Mouse (Mus musculus): ENCODE data around the gene Pla2g4e. TPM values are rescaled to one million over a fixed set of nuclear protein-coding genes. Genes with fewer than 3 reads are reported as not detected.

Gene Pla2g4e
- total and polyA plus RNA-seq, 3 experiments = 3.5 to 5.9 (median 4.0) TPM

GRCm38 (mm10) chr2:120203742-120204141, 41.4 kb downstream of the Pla2g4e start:
- intact Hi-C loops (cut with DNase I) = no loop called here
- H3K79me2 ChIP-seq (replicated peaks; ENCODE audit: control insufficient read depth, insufficient read depth, low read length) = no peaks in the 10 kb centered on the region
- WGBS = 38% methylated on average over 3 of the region's 3 CpGs
- no peaks in the 10 kb centered on the region for H3K36me3 ChIP-seq (ENCODE audit: control insufficient read depth, insufficient read depth, low read length)
- H3K4me1 ChIP-seq (ENCODE audit: control insufficient read depth, insufficient read depth, low read length) = peaks cover 3% of the 10 kb centered on the region
- no peak overlapping the region for H3K4me3 ChIP-seq
- peak in 1 of 2 experiments; percentile 6 for DNase-seq
- no peaks in the 10 kb centered on the region for H3K27me3 ChIP-seq (ENCODE audit: control insufficient read depth, insufficient read depth, low read length)
- H3K9ac ChIP-seq (ENCODE audit: low read depth, low read length) = no peak overlapping the region
- peak overlapping the region; percentile 47; the same call in 1 of the 2 replicates for H3K27ac ChIP-seq
- TF ChIP-seq EP300 (IDR thresholded peaks at IDR 0.05; ENCODE audit: insufficient read depth, low read depth, low read length) (no peak), CTCF (IDR thresholded peaks at IDR 0.05) (no peak), POLR2A (IDR thresholded peaks at IDR 0.05; ENCODE audit: insufficient read depth, low read depth, low read length) (no peak)

GRCm38 (mm10) chr2:120200077-120200476, 45.1 kb downstream of the Pla2g4e start:
- 67% methylated on average over 7 of the region's 7 CpGs for WGBS
- Histone ChIP-seq H3K27me3 (ENCODE audit: control insufficient read depth, insufficient read depth, low read length) (no peaks in the 10 kb centered on the region), H3K79me2 (replicated peaks; ENCODE audit: control insufficient read depth, insufficient read depth, low read length) (no peaks in the 10 kb centered on the region), H3K9ac (ENCODE audit: low read depth, low read length) (no peak overlapping the region), H3K36me3 (ENCODE audit: control insufficient read depth, insufficient read depth, low read length) (no peaks in the 10 kb centered on the region), H3K4me3 (no peak overlapping the region), H3K4me1 (ENCODE audit: control insufficient read depth, insufficient read depth, low read length) (peaks cover 3% of the 10 kb centered on the region), H3K27ac (no peak overlapping the region)
- no peak for DNase-seq
- no peak for TF ChIP-seq EP300 (IDR thresholded peaks at IDR 0.05; ENCODE audit: insufficient read depth, low read depth, low read length)
- no peak for TF ChIP-seq POLR2A (IDR thresholded peaks at IDR 0.05; ENCODE audit: insufficient read depth, low read depth, low read length)
- TF ChIP-seq CTCF (IDR thresholded peaks at IDR 0.05) = no peak
- intact Hi-C loops (cut with DNase I) = no loop called here

GRCm38 (mm10) chr2:120188174-120188573, 57.0 kb downstream of the Pla2g4e start:
- Histone ChIP-seq H3K79me2 (replicated peaks; ENCODE audit: control insufficient read depth, insufficient read depth, low read length) (no peaks in the 10 kb centered on the region), H3K27ac (no peak overlapping the region), H3K4me3 (no peak overlapping the region), H3K36me3 (ENCODE audit: control insufficient read depth, insufficient read depth, low read length) (no peaks in the 10 kb centered on the region), H3K27me3 (ENCODE audit: control insufficient read depth, insufficient read depth, low read length) (no peaks in the 10 kb centered on the region), H3K4me1 (ENCODE audit: control insufficient read depth, insufficient read depth, low read length) (no peaks in the 10 kb centered on the region), H3K9ac (ENCODE audit: low read depth, low read length) (no peak overlapping the region)
- TF ChIP-seq POLR2A (IDR thresholded peaks at IDR 0.05; ENCODE audit: insufficient read depth, low read depth, low read length) = no peak
- DNase-seq = no peak
- WGBS = 83% methylated on average over 4 of the region's 4 CpGs
- intact Hi-C loops (cut with DNase I) = no loop called here

GRCm38 (mm10) chr2:120187583-120187982, 57.6 kb downstream of the Pla2g4e start:
- Histone ChIP-seq H3K27ac (no peak overlapping the region), H3K4me1 (ENCODE audit: control insufficient read depth, insufficient read depth, low read length) (no peaks in the 10 kb centered on the region), H3K36me3 (ENCODE audit: control insufficient read depth, insufficient read depth, low read length) (no peaks in the 10 kb centered on the region), H3K4me3 (no peak overlapping the region), H3K27me3 (ENCODE audit: control insufficient read depth, insufficient read depth, low read length) (no peaks in the 10 kb centered on the region), H3K79me2 (replicated peaks; ENCODE audit: control insufficient read depth, insufficient read depth, low read length) (no peaks in the 10 kb centered on the region), H3K9ac (ENCODE audit: low read depth, low read length) (no peak overlapping the region)
- 94% methylated on average over 1 of the region's 1 CpGs for WGBS
- TF ChIP-seq EP300 (IDR thresholded peaks at IDR 0.05; ENCODE audit: insufficient read depth, low read depth, low read length) (no peak), CTCF (IDR thresholded peaks at IDR 0.05) (peak; percentile 41)
- DNase-seq = no peak
- intact Hi-C loops (cut with DNase I) = no loop called here

GRCm38 (mm10) chr2:120185527-120186276, 59.4 kb downstream of the Pla2g4e start:
- Histone ChIP-seq H3K4me3 (no peak overlapping the region), H3K4me1 (ENCODE audit: control insufficient read depth, insufficient read depth, low read length) (no peaks in the 10 kb centered on the region), H3K9ac (ENCODE audit: low read depth, low read length) (no peak overlapping the region), H3K27me3 (ENCODE audit: control insufficient read depth, insufficient read depth, low read length) (no peaks in the 10 kb centered on the region), H3K36me3 (ENCODE audit: control insufficient read depth, insufficient read depth, low read length) (no peaks in the 10 kb centered on the region), H3K27ac (no peak overlapping the region), H3K79me2 (replicated peaks; ENCODE audit: control insufficient read depth, insufficient read depth, low read length) (no peaks in the 10 kb centered on the region)
- TF ChIP-seq EP300 (IDR thresholded peaks at IDR 0.05; ENCODE audit: insufficient read depth, low read depth, low read length) (no peak), POLR2A (IDR thresholded peaks at IDR 0.05; ENCODE audit: insufficient read depth, low read depth, low read length) (no peak), CTCF (IDR thresholded peaks at IDR 0.05) (peak; percentile 62)
- no peak for DNase-seq
- WGBS = 68% methylated on average over 6 of the region's 6 CpGs
- intact Hi-C loops (cut with DNase I) = no loop called here

- Histone ChIP-seq H3K4me1 (ENCODE audit: control insufficient read depth, insufficient read depth, low read length) (no peaks in the 10 kb centered on the region), H3K27me3 (ENCODE audit: control insufficient read depth, insufficient read depth, low read length) (no peaks in the 10 kb centered on the region), H3K9ac (ENCODE audit: low read depth, low read length) (no peak overlapping the region), H3K36me3 (ENCODE audit: control insufficient read depth, insufficient read depth, low read length) (no peaks in the 10 kb centered on the region), H3K4me3 (no peak overlapping the region), H3K79me2 (replicated peaks; ENCODE audit: control insufficient read depth, insufficient read depth, low read length) (no peaks in the 10 kb centered on the region), H3K27ac (no peak overlapping the region)
- TF ChIP-seq POLR2A (IDR thresholded peaks at IDR 0.05; ENCODE audit: insufficient read depth, low read depth, low read length) (no peak), CTCF (IDR thresholded peaks at IDR 0.05) (peak; percentile 53)
- intact Hi-C loops (cut with DNase I) = no loop called here
- DNase-seq = no peak
Measured at GRCm38 (mm10) chr2:120178936-120179335, 66.2 kb downstream of the Pla2g4e start.

Measured in heart, adult 2 months (tissue).